Mouse (Mus musculus): ENCODE data around the gene Zfhx3.

Zfhx3 gene

DNA sequence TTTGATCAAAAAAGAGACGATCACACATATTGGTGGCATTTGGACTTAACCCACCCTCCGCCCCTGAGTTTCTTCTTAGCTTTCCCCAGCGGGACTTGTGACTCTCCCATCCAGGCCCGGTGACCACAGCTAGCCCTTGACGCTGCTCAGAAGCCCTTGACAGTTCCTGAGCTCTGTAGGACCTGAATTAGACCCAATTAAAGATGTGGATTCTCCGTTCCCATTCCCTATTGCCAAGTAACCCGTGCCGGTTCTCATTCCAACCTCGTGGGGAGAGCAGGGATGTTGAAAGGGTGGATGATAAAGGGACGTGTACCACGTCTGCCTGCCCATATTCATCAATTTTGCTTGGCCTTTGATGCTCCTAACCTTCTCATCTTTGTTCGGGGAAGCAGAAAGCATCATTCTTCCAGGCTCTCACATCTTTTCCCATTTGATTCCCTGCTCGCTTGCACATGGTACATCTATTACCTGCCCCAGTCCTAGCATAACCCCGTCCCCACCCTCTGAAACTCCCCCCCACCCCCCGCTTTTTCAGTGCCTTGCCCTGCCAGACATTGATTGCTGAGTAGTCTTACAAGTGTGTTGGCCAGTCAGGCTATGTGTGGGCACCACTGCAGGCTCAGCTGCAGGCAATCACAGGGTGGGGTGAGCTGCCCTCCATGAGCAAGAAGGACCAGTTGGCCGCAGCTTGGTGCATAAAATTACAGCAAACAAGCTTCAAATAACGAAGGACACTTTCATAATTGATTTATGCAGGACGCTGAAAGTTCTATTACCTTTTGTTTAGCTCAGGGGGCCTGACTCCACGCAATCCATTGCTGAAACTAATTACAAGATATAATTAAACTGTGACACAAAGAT is 525.0 kb downstream of the Zfhx3 start:
- no peak for DNase-seq

DNA sequence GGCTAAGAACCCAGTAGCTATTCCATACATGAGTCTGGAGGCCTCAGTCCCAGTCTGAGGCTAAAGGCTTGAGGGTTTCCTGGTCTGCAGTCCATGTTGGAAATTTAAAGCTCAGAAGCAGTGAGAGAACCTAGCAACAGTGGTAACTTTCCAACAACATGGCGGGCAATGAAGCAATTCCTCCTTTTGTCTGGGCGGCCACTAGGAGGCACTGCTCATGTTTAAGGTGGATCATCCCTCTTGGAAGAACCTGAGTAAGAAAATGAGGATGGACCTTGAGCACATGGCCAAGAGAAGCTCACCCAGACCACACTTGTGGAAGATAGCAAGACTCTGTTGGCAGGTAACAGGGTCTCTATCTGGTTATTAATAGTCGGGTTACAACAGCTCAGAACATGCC is 527.8 kb downstream of the Zfhx3 start:
- no peak for DNase-seq

DNA sequence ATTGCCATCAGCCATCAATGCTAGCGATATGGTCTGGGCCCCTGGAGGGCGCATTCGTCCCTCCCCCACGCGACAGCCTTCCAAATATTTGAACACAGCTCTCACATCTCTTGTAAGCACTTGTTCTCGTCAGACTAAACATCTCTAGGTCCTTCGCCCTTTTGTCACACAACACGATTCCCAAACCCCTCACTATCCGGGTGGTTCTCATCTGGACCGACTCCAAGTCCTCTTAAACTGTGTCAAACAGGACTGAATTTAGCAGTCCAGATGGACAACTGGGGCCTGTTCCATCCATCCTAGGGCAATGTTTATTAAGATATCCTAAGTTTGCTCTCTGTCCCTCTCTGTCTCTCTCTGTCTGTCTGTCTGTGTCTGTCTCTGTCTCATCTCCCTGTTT is 532.1 kb downstream of the Zfhx3 start:
- DNase-seq = no peak

GRCm38 (mm10) chr8:108478131-108478530 is 535.7 kb downstream of the Zfhx3 start:
- no peak for DNase-seq

DNA sequence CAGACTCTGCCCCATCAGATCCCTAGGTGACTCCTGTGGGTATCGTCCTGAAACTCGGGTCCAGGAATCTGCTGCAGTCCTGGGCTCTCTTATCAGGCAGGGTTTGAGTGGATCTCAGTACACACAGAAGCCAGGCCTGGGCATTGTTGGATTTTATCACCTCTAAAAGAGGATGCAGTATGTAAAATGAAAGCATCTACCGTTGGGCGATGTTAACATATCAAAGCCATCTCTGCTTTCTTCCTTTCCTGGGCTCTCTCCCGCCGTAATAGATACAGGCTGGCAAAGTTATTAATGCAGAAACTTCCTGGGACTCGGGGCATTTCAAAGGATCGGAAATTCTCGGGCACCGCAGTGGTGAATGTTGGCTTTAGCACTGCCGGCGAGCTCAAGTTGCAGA is 537.7 kb downstream of the Zfhx3 start:
- DNase-seq = no peak

GRCm38 (mm10) chr8:108481167-108481815 is 538.8 kb downstream of the Zfhx3 start:
- DNase-seq = no peak

GRCm38 (mm10) chr8:108496101-108496500 is 553.7 kb downstream of the Zfhx3 start:
- no peak for DNase-seq

DNA sequence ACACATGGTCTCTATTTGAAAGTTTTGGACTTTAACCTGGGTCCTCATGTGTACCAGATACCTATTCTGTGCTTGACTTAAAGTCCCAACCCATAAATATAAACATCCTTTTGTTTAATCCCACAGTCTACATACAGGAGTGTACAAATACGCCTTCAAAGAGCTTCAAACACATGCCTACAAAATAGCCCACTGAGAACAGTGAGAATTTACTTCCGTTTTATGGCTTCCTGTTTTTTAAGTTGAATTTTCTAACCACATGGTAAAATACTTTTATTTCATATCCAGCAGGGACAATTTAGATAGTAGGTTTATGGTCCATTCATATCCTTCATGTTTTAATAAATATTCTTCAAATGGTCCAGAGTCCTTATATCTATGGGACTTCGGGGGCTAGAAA is 564.3 kb downstream of the Zfhx3 start:
- DNase-seq = no peak

DNA sequence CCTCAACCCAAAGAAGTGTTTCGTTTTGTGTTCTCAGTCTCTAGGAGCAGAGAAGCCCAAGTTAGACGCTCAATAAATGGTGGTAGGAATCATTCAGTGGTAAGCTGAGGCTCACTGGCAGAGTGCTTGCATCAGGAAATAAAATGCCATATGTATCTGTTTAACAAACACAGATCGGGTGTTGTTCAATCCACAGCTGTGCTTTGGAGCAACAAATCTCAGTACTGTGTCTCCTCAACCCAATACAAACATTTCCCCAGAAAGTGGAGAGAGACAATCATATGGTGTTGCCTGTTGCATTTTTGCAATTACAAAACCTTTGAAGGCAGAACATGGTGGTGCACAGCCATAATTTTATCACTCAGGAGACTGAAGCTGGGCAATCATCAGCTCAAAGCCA is 565.3 kb downstream of the Zfhx3 start:
- no peak for DNase-seq

DNA sequence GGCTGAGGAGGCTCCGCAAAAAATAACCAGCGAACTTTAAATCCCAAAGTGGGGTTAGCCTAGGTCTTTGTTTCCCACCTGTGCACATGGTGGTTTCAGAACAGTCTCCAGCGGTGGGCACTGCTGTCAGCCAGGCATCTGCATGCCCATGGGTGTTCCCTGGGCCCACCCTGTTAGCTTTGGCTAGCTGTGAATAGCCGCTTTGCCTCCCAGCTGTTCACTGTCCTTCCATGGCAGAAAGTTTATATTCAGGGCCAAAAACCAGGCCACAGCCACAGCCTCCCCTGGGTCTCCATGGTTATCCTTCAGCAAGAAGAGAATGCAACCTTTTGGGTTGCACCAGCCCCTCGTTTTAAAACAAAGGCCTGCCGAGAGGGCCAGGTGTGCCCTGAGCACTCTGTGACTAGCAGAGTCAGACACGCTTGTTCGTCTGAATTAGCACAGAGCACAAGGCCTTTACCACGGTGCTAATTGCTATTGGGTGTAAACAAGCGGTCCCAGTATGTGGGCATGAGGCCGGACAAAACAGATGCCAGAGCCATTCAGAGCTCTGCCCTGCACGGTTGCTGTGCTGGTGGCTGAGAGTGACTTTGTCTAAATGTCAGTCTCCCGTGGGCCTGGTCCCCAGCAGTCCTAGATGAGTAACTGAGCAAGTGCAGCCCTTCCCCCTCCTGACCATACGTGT is 568.3 kb downstream of the Zfhx3 start:
- DNase-seq = no peak

DNA sequence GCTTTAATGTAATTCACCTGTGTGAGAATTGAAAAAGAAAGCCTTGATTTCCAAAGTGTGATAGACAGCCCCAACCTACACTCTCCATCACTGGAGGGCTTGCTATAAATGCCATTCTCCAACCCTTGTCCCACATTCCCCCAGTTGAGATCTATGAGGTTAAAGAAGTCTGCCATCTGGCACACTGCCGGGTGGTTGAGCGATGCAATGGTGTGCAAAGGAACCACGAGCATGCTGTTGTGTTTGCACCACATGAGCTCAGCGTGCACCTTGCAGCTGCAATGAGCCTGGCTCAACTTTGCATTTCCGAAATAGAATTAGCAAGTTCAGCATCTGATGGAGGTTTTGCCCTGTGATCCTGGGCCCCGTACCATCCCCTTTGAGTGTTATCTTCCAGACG is 575.7 kb downstream of the Zfhx3 start:
- DNase-seq = no peak

GRCm38 (mm10) chr8:108522050-108522449 is 579.6 kb downstream of the Zfhx3 start:
- DNase-seq = no peak

DNA sequence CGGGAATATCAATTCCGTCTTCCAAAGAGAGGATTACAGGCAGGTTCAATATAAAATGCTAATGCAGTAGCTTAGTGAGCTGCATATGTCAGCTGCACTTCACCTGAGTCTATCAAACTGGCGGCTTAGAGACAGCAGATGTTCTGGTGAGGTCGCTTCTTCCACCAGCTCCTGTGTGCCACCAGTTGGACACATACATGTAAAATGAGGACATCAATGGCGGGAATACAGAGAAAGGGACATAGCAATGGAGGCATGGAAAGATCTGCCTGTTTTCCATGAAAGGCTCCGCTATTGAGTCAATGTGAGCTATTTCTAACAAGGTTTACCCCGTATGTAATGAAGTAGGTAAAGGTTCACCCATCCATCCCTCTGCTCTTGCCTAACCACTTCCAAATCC is 587.0 kb downstream of the Zfhx3 start:
- DNase-seq = no peak

- no peak for DNase-seq
These were observed 592.9 kb downstream of the Zfhx3 start for GRCm38 (mm10) chr8:108535121-108535876.

- DNase-seq = peak; percentile 19
These were observed 593.7 kb downstream of the Zfhx3 start for GRCm38 (mm10) chr8:108536186-108536585.

- peak; percentile 25 for DNase-seq
These were observed 594.5 kb downstream of the Zfhx3 start for GRCm38 (mm10) chr8:108536911-108537351.

- DNase-seq = peak; percentile 29
These were observed 595.5 kb downstream of the Zfhx3 start for GRCm38 (mm10) chr8:108537686-108538551.

GRCm38 (mm10) chr8:108538929-108539555 is 596.6 kb downstream of the Zfhx3 start:
- DNase-seq = no peak

- DNase-seq = no peak
These were observed 610.1 kb downstream of the Zfhx3 start for GRCm38 (mm10) chr8:108552518-108552917.

DNA sequence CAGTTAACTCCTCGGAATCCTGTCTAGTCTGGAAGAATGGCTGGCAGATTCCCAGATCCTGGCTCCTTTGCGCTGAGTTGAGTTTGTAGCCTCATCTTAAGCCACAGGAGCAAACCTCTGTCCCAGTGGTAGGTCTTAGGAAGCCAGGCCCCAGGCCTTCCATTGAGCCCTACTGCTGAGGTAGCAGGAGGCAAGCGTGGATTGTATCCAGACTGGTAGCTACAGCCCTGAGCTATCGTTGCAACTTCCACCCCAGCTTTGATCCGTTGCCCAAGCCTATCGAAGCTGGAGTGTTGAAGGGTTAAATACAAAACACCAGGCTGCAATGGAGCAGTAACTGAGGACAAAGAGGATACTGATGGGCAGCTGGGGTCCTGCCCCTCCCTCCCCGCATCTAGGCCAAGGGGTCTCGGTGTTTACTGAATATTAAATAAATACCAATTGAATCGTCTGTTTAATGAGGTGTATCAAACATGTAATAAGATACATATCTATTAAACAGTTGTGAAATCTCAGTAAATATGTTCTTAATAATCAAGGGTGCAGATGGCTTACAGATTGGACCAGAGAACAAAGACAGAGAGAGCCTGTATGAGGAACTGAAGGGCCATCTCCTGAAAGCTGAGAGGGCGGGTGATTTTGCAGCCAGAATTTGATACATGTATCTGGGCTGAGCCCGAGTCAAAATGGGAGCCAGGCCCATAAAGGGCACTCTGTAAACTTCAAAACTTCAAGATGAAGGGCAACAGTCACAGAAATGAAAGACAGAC is 611.5 kb downstream of the Zfhx3 start:
- DNase-seq = no peak

All from right cerebral cortex, postnatal 25 days (tissue).